Mouse (Mus musculus) testis, adult 2 months (tissue): ENCODE data around the gene Lgals7. TPM values are rescaled to one million over a fixed set of nuclear protein-coding genes. Genes with fewer than 3 reads are reported as not detected.
A peak's percentile ranks its signal among the peaks of the same experiment; 100 is the strongest.

ENCODE experiments used
- H3K27ac ChIP-seq: fragments of 200-500 bp; 2 replicates; pipeline ENCODE4 v1.5.1; 2012; ENCODE audit warnings: low read depth, low read length; ENCODE audit not compliant: control insufficient read depth, insufficient read depth
- H3K27me3 ChIP-seq: fragments of 200-500 bp; 2 replicates; pipeline ENCODE4 v1.6.1; 2012; ENCODE audit warnings: mild to moderate bottlenecking, low read length, moderate library complexity; ENCODE audit not compliant: control insufficient read depth, insufficient read depth
- H3K36me3 ChIP-seq: fragments of 200-500 bp; 2 replicates; pipeline ENCODE4 v1.6.1; 2012; ENCODE audit warnings: mild to moderate bottlenecking, low read length; ENCODE audit not compliant: control insufficient read depth, insufficient read depth
- H3K4me1 ChIP-seq: fragments of 200-500 bp; 2 replicates; pipeline ENCODE4 v1.6.1; 2012; ENCODE audit warnings: low read length; ENCODE audit not compliant: control insufficient read depth, insufficient read depth
- H3K4me3 ChIP-seq: fragments of 200-500 bp; 2 replicates; pipeline ENCODE4 v1.5.1; 2012; ENCODE audit warnings: low read depth, mild to moderate bottlenecking, low read length, moderate library complexity, mixed read lengths; ENCODE audit not compliant: control insufficient read depth
- CTCF ChIP-seq: fragments of 200-500 bp; IDR thresholded peaks from 2 replicates; pipeline ENCODE4 v1.5.1; 2012; ENCODE audit warnings: low read depth, mild to moderate bottlenecking, inconsistent platforms, low read length, moderate library complexity; ENCODE audit not compliant: control insufficient read depth, insufficient read depth, insufficient replicate concordance
- POLR2A ChIP-seq: fragments of 200-500 bp; IDR thresholded peaks from 2 replicates; pipeline ENCODE4 v1.6.1; 2012; ENCODE audit warnings: low read depth, mild to moderate bottlenecking, inconsistent platforms, low read length, moderate library complexity; ENCODE audit not compliant: control insufficient read depth
- polyA plus RNA-seq: library from polyadenylated mRNA; depleted of rRNA; stranded (reverse); fragments of >200 nt; gene quantifications from 2 replicates; pipeline ENCODE4 v1.2.3, GENCODE M21; 2012

The Lgals7 gene
- polyA plus RNA-seq, 1 experiment = 1.7 TPM

DNA sequence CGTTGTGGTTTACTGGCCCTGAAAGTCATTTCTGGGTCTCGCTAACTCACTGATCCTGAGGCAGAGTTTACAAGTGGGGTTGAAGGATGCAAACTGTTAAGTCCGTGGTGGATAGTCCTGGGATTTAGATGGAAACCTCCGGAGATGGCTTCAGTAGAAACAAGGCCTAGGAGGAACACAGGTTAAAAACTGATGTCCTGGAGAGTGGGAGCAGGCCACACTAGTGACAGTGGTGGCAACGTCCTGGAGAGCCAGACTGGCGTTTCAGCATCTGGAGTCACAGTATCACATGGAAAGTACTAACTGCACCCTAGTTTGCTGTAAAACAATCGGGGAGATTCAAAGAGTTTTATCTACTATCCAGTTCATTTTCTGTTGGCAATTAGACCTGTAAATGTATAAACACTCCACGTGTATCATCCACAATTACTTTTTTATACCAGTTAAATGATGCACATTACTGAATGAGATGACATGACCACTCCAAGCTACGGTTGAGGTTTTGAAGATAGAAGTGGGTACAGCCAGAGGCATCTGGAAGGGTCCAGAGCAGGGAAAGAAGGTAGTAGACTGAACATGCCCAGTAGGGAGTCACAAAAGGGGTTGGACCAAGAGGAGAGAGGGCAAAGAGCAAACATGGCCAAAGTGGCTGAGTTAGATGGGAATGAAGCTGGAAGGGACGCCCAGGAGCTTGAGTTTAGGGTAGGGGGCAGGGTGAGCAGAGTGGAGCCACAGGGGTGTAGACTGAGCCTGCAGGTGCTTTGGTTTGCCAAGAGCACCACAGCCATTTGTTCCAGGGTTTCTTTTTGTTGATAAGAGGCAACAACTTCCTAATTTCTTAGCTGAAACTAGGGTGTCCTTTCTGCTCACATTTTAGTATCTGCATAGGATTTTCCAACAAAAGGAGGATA, 40.4 kb upstream of the Lgals7 start:
- TF ChIP-seq POLR2A = no peak
- TF ChIP-seq CTCF = no peak
- peak overlapping the region; percentile 14; the same call in 1 of the 2 replicates for H3K27ac ChIP-seq
- H3K36me3 ChIP-seq = peaks cover 4% of the 10 kb centered on the region
- no peaks in the 10 kb centered on the region for H3K27me3 ChIP-seq
- H3K4me3 ChIP-seq = no peak overlapping the region
- H3K4me1 ChIP-seq = peaks cover 9% of the 10 kb centered on the region

DNA sequence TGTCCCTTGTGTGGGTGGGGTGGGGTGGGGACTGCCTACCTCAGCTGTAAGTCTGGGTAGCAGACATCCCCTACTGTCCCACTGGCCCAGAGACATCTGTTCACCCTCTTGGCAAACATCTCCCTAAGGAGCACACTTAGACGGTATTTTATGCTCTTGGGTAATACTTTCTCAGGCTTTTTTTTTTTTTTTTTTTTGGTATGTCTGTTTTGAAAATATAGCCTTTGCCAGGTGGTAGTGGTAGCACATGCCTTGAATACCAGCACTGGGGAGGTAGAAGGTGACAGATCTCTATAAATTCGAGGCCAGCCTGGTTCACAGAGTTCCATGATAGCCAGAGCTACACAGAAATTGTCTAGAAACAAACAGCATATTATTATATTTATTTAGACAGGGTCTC, 39.7 kb upstream of the Lgals7 start:
- no peaks in the 10 kb centered on the region for H3K27me3 ChIP-seq
- no peak for TF ChIP-seq CTCF
- no peak for TF ChIP-seq POLR2A
- H3K27ac ChIP-seq = no peak overlapping the region; the same call in 1 of the 2 replicates
- peaks cover 2% of the 10 kb centered on the region; the same call in 1 of the 2 replicates for H3K36me3 ChIP-seq
- peaks cover 9% of the 10 kb centered on the region for H3K4me1 ChIP-seq
- no peak overlapping the region for H3K4me3 ChIP-seq

DNA sequence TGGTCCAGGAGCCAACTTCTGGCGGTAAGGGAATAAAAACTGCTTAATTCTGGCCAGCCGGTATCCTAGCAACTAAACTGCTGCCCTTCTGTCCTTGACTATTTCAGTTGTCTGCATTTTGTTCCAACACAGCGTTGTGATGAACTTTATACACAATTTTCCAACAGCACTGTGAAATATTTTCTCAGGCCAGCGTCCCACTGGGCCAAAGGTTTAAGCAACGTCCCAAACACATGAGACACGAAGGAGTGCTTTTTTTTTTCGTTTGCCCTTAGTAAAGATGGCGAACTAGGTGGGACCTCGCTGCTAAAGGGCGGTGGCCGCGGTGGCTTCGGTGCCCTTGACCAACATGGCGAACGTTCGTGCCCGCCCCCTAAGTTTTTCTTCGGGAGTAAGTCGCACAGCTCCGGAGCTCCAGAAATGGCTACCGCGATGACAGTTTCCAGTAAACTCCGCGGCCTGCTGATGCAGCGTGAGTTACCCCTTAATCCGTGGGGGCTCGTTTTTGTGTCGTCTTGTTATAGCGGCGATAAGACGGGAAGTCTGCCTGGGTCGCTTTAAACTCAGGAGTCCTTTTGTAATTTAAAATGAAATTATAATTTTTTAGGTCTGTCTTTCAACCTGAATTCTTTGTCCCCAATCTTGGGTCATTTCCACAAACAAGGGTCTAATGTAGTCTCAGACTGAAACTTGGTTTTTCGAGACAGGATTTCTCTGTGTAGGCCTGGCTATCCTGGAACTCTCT, 38.5 kb upstream of the Lgals7 start, which contains the start of gene Ech1:
Gene Ech1 (plus strand): TSS at position 277 of the 745 bp plus-strand sequence.
- no peaks in the 10 kb centered on the region; the same call in none of the 2 replicates for H3K36me3 ChIP-seq
- no peaks in the 10 kb centered on the region for H3K27me3 ChIP-seq
- peak within 1 kb of the TSS; percentile 93 for H3K27ac ChIP-seq
- peak; percentile 70 for TF ChIP-seq POLR2A
- TF ChIP-seq CTCF = no peak
- H3K4me3 ChIP-seq = peak within 1 kb of the TSS; percentile 91
- H3K4me1 ChIP-seq = peaks cover 9% of the 10 kb centered on the region

DNA sequence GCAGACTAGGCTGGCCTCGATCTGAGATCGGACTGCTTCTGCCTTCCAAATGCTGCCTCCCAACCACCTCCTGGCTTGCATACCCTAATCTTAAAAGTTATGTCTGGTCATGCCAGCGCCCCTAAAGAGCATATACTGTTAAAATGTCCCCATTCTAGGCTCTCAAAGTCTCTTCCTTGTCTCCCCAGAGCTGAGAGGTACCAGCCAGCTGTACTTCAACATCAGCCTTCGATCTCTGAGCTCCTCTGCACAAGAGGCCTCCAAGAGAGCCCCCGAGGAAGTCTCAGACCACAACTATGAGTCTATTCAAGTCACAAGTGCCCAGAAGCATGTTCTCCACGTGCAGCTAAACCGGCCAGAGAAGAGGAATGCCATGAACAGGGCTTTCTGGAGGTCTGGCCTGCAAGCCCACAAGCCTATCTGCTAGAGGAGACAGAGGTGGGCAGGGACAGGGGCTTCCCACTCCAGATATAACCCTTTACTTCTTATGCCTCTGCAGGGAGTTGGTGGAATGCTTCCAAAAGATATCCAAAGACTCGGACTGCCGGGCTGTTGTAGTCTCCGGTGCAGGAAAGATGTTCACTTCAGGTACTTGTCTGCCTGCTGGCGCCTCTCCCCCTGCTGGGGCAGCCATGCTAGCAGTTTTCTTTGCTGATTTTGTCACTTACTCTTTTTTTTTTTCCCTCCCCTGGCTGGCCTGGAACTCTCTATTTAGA, 37.8 kb upstream of the Lgals7 start:
- H3K4me3 ChIP-seq = peak overlapping the region; percentile 91
- TF ChIP-seq CTCF (no peak), POLR2A (no peak)
- H3K4me1 ChIP-seq = peaks cover 10% of the 10 kb centered on the region
- H3K27me3 ChIP-seq = no peaks in the 10 kb centered on the region
- peak overlapping the region; percentile 93 for H3K27ac ChIP-seq
- H3K36me3 ChIP-seq = no peaks in the 10 kb centered on the region; the same call in none of the 2 replicates

DNA sequence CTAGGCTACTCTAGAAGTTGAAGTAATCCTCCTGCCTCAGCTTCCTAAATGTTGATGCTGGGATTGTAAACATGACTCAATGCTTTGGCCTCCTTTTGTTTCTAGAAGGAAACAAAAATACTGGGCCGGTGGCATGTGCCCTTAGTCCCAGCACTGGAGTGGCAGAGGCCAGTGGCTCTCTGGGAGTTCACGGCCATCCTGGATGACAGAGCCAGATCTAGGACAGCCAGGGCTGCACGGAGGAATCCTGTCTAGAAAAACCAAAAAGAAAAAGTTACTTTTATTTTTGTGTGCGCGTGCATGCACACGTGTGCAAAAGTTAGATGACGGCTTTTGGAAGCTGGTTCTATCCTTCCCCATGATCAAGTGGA, 37.3 kb upstream of the Lgals7 start:
- Histone ChIP-seq H3K27me3 (no peaks in the 10 kb centered on the region), H3K36me3 (no peaks in the 10 kb centered on the region; the same call in none of the 2 replicates), H3K4me1 (peaks cover 14% of the 10 kb centered on the region), H3K4me3 (no peak overlapping the region), H3K27ac (peak overlapping the region; percentile 58)
- TF ChIP-seq POLR2A = no peak
- no peak for TF ChIP-seq CTCF

DNA sequence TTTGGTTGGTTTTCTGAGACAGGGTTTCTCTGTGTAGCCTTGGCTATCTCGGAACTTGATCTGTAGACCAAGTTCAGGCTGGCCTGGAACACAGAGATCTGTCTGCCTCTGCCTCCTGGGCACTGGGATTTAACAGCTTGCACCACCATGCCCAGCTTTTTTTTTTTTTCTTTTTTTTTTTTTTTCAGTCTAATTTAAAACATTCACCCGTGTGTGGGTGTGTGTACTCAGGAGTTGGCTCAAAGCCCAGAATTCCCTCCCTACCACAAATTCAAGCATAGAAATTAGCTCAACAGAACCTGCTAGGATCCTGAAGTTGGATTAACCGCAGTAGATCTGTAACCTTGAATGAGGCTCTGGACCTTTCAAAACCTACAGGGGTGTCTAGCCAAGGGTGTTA, 36.3 kb upstream of the Lgals7 start:
- no peaks in the 10 kb centered on the region; the same call in 1 of the 2 replicates for H3K36me3 ChIP-seq
- TF ChIP-seq POLR2A (no peak), CTCF (no peak)
- no peak overlapping the region for H3K27ac ChIP-seq
- no peak overlapping the region for H3K4me3 ChIP-seq
- no peaks in the 10 kb centered on the region for H3K27me3 ChIP-seq
- H3K4me1 ChIP-seq = peaks cover 18% of the 10 kb centered on the region
